Mouse (Mus musculus) heart, postnatal 0 days (tissue): ENCODE data around the gene Aoc2.

ENCODE experiments used
- CTCF ChIP-seq: IDR thresholded peaks from 2 replicates; pipeline ENCODE4 v1.5.1; 2016; ENCODE audit warnings: antibody characterized with exemption, control low read depth, low read depth
- EP300 ChIP-seq: IDR thresholded peaks from 2 replicates; pipeline ENCODE4 v1.6.1; 2016; ENCODE audit warnings: antibody characterized with exemption, low read depth

- TF ChIP-seq CTCF = no peak
- no peak for TF ChIP-seq EP300
Measured at GRCm38 (mm10) chr11:101347083-101347775, 22.4 kb downstream of the Aoc2 start.
